Mouse (Mus musculus) forelimb bud, embryonic 11.5 days (tissue): Measurements from ENCODE around the gene Nrxn3.

Experiments
- DNase-seq: peaks from one replicate; pipeline ENCODE4 v3.0.0-alpha.2; 2012; ENCODE audit warnings: low read depth, low spot score

Nrxn3 gene

DNA sequence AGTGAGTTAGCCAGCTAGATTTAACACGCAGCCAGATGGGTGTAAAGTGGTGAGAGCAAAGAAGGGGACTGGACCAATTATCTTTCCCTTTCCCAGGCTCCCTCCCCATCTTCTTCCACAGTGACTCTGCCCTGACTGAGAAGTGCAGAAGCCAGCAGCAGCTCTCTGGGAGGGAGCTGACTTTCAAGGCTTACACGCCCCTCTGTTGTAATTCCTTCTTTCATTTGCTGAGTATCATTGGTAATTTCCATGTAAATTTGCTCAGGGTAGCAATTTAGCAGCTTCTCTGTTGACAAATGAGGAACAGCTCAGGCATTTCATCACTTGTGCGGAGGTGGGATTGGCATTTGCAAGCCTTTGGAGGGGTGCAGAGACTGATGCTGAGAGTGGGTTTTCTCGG lies 976.8 kb downstream of the Nrxn3 start:
- DNase-seq: no peak

GRCm38 (mm10) chr12:89700937-89701458 lies 978.3 kb downstream of the Nrxn3 start:
- no peak for DNase-seq

GRCm38 (mm10) chr12:89702931-89703330 lies 980.3 kb downstream of the Nrxn3 start:
- DNase-seq: no peak

DNA sequence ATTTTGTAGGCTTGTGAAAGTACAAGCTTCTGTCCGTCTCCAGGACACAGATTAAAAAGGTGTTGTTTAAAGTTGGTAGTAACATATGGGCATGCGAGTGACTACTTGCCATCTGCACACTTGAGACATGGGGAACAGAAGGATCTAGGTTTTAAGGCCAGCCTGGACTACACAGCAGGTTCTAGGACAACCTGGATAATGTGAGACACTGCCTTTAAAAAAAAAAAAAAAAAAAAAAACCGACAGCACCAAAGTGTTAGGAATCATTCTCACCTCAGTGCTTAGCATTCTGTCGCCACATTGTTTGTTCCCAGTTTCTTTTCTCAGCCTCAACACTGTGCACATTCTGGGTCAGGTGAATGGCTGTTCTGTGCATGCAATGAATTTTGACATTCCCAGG lies 985.2 kb downstream of the Nrxn3 start:
- DNase-seq: no peak

DNA sequence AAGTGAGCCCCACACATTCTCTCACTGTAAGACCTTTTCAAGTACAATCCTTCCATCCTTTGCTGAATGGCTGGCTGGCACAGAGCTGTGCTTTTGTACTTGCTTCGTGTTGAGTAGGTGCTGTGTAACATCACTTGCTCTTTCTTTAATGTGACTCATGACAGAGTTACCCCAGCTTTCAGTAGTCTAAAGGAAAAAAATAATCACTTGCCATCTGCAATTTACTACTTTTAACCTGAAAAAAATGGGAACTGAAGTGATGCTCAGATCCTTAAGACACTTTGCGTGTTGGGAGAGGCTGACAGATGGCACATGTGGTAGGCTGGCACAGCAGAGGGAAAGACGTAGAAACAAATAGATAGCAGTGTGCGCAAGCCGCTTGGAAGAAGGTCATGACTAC lies 987.8 kb downstream of the Nrxn3 start:
- DNase-seq: no peak

DNA sequence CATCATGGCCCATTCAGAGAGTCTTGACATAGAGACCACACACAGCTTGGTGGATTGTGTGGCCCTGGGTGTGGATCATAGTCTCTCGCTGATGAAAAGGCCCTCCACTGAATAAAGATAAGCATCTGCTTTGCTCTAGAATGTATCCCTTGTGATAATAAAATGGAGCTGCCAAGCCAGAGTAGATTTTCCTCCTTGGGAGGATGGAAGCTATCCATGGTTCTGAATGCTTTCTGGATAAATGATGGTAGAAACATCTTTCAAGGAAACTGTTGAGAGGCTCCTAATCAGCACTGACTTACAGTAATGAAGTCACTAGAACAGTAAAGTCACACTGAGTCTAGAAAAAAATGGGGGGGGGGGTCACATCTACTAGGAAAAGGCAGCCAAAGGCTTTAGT lies 989.1 kb downstream of the Nrxn3 start:
- DNase-seq: no peak

DNA sequence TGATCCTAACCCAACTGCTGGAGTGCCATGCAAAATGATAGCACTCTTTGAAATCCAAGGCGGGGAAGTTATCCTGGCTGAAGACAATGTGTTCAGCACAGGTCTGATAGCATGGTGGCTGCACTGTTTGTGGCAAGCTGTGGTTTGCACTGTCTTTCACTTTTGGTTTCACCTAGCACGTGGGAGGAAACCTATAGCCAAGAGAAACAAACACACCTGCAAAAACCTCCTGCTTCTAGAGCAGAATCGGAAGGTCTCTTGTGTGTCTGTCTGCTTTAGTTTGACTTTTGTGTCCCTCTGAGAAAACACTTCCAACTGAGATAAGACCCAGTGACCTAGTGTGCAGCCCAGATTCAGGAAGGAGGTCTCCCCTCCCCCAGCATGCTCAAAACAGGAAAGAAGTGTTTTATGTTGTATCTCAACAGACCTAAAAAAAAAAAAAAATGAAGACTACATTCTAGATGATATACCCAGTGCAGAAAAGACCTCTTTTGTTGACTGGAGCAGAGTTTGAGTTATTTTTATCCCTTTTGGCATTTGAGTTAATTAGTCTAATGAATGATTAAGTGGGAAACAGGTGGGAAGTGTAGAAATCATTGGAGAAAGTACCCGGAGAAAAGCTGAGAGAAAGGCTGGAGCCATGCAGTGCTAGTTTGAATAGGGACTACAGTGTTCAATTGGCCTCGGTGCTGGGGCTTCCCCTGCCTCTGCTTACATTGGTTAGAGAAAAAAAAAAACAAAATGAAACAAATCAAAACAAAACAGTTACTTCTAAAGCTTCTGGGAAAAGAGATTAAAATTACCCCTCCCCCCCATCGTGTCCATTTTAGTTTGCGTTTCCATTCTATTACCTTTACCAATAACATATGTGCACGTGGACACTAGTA lies 996.8 kb downstream of the Nrxn3 start:
- no peak for DNase-seq

DNA sequence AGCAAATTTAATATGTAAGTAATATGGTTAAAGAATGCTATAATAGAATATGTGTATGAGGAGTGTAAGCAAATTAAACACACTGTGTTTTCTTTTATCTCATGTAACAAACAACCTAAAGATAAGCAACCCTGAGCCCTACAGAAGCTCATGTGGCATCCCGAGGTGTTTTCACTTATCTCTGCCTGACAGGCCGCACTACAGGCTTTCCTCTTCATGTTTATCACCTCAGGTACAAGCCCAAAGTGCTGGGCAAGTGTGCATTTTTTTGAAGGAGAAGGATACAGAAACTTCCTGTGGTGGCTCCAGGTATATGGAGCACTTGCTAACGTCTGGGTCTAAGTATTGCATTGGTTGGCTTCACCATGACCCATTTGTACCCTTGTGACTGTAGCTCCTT lies 998.3 kb downstream of the Nrxn3 start:
- DNase-seq: no peak

DNA sequence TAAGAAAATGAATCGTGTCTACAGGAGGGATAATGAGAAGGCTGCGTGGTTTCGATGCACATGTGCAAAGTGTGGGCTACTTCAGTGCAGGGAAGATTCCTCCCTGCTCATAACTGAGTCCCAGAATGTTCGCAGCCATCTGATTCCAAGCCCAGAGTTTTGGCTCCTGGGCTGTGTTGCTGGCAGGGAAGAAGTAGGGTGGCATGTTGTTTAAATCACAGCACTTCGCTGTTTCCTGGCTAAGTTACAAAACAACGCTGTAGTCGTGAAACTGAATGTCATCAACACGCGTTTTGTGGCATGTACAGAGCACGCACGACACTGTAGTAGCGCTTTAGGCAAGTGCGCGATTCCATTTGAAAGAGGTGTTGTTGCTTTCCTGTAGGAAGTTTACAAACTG lies 999.8 kb downstream of the Nrxn3 start:
- DNase-seq: no peak

GRCm38 (mm10) chr12:89724048-89724447 lies 1001.4 kb downstream of the Nrxn3 start:
- no peak for DNase-seq

GRCm38 (mm10) chr12:89742326-89742725 lies 1019.6 kb downstream of the Nrxn3 start:
- no peak for DNase-seq

GRCm38 (mm10) chr12:89742796-89743195 lies 1020.1 kb downstream of the Nrxn3 start:
- no peak for DNase-seq

DNA sequence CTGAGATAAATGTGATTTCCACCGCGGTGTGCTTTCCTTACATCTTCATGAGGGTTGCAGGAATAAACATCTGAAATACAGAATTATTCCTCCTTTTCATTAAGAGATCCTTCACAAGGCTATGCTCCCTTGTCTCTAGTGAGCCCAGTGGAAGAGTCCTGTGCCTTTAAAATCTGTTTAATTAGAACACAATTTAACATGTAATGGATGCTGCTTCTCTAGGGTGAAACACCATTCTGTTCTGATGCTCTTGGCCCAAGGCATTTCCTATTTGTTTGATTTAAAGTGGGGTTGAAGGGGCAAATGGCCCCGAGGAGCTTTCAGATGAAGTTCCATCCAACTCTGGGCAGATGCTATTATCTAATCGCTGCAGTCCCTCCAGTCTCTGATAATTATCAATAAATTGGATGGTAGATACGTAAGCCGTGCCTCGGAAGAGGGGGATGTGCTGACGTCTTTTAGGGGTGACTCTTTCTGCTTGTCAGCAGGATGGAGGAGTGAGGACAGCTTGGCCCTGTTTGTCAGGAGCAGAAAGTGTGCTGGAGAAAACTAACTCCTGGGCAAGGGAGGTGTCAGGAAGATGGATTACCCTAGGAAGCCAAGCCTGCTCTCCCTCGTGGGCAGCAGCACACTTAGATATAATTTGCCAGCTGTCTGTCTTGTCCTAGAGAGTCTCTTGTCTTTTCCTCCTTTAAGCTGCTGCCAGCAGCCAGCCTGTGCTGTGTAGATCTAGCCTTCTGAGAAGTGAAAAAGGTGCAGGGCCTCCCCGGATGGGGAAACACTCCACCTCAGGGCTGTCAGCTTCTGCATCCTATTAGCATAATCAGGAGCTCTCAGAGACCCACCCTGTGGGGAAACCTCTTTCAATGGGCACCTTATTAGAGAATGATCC lies 1041.8 kb downstream of the Nrxn3 start:
- DNase-seq: no peak

GRCm38 (mm10) chr12:89765179-89765578 lies 1042.5 kb downstream of the Nrxn3 start:
- DNase-seq: no peak

DNA sequence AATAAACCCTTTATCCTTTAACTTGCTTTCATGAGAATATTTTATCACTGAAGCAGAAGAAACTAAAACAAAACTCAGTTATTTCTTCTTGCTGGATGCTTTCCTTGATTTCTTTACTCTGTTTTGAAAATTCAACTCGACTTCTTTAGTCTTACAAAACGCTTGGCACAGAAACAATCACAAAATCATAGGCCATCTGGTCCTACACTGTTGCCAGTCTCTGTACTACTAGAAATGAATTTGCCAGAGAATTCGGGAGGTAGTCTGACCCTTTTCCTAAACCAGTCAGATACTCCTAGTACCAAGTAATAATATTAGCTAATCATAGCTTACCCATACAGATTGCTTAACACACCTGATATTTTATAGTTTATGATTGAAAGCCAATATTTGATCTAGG lies 1066.1 kb downstream of the Nrxn3 start:
- DNase-seq: no peak

DNA sequence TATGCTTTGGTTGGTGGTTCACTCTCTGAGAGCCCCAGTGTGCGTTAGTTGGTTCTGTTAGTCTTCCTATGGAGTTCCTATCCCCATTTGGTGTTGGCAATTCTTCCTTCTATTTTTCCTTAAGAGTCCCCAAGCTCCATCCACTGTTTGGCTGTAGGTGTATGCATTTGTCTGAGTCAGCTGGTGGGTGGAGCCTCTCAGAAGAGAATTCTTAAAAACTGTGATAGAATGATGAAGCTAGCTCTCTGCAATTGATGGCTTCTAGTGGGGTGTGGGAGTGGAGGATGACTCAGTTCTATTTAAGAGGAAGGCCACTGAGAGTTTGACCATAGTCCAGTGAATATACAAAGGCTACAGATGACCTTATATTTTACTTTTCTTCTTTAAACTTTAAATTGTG lies 1067.3 kb downstream of the Nrxn3 start:
- DNase-seq: no peak

DNA sequence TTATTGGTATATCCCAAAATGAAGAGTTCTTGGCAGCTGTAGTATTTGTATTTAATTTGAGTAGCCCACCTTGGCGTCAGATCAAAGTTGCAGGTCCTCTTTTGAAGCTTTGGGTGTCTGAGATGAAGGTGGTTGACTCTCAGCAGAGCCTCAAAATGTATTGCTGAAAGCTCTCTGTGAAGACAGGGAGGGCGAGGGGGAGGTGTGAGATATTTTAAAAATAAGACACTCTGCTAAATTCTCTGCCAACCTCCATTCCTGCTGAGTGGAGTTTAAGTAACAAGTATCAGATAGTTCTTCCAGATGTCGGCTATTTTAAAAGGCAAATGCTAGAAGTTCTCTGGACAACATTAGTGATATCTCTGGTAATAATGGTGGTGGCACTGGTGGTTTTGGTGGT lies 1069.2 kb downstream of the Nrxn3 start:
- DNase-seq: no peak

DNA sequence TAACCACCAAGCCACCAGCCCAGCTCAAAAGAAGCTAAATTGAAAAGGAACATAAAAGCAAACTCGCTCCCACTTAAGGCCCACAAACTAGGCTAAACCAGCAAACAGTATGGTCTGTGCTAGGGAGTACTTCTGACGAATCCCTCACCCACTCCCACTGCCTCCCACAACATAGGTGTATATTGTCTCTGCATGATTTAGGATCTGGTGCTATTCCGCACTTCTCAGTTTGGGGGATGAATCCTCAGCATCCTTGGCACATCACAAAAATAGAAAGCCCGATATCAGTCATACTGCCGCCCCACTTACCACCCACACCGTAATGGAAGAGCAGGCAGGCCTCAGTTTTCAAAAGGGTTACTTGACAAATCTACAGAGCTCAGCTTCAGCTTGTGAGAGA lies 1072.1 kb downstream of the Nrxn3 start:
- no peak for DNase-seq

- DNase-seq: peak; percentile 36
These were observed 1085.5 kb downstream of the Nrxn3 start for GRCm38 (mm10) chr12:89808217-89808616.

GRCm38 (mm10) chr12:89810146-89810545 lies 1087.5 kb downstream of the Nrxn3 start:
- DNase-seq: no peak

- DNase-seq: peak; percentile 88
These were observed 1089.3 kb downstream of the Nrxn3 start for GRCm38 (mm10) chr12:89811815-89812549.
